Mouse (Mus musculus) liver, postnatal 0 days (tissue): Measurements from ENCODE around the gene Nkiras2.

ENCODE experiments used
- CTCF ChIP-seq: sonication (generic); IDR thresholded peaks from 2 replicates; pipeline ENCODE4 v1.5.1; 2016; ENCODE audit warnings: antibody characterized with exemption, low read depth
- EP300 ChIP-seq: IDR thresholded peaks from 2 replicates; pipeline ENCODE4 v1.6.1; 2016; ENCODE audit warnings: antibody characterized with exemption, low read depth, mild to moderate bottlenecking

- TF ChIP-seq CTCF, result no peak
- TF ChIP-seq EP300, result no peak
Measured at GRCm38 (mm10) chr11:100613241-100613640, 5.8 kb upstream of the Nkiras2 start.
